Mouse (Mus musculus) CH12.LX (cell line): ENCODE data around the gene Cd3e.

Experiments
- CTCF ChIP-seq, 2 experiments: IDR thresholded peaks in 1 of 2; conservative IDR thresholded peaks in 1 of 2; 2 replicates each; pipeline ENCODE4 v1.5.1; 2011 to 2012; ENCODE audit warnings: low read depth in 2 of 2, low read length in 2 of 2, improper control_type of control experiment in 1 of 2, inconsistent platforms in 1 of 2, mild to moderate bottlenecking in 1 of 2, moderate library complexity in 1 of 2
- EP300 ChIP-seq: IDR thresholded peaks from 2 replicates; pipeline ENCODE4 v1.6.1; 2011; ENCODE audit warnings: low read length, improper control_type of control experiment
- ETS1 ChIP-seq: conservative IDR thresholded peaks from 2 replicates; pipeline ENCODE4 v1.6.1; 2012; ENCODE audit warnings: low read depth, mild to moderate bottlenecking, inconsistent platforms, low read length, improper control_type of control experiment, moderate library complexity
- KAT2A ChIP-seq: IDR thresholded peaks from 2 replicates; pipeline ENCODE4 v1.6.1; 2012; ENCODE audit warnings: low read length, improper control_type of control experiment, inconsistent platforms; ENCODE audit not compliant: insufficient replicate concordance
- MAFK ChIP-seq: IDR thresholded peaks from 2 replicates; pipeline ENCODE4 v1.6.1; 2011; ENCODE audit warnings: low read length, improper control_type of control experiment; ENCODE audit not compliant: insufficient replicate concordance
- POLR2A ChIP-seq: IDR thresholded peaks from 2 replicates; pipeline ENCODE4 v1.6.1; 2011; ENCODE audit warnings: low read depth, mild to moderate bottlenecking, improper control_type of control experiment, low read length
- RAD21 ChIP-seq: IDR thresholded peaks from 2 replicates; pipeline ENCODE4 v1.6.1; 2011; ENCODE audit warnings: low read depth, mild to moderate bottlenecking, low read length, improper control_type of control experiment, moderate library complexity
- RCOR1 ChIP-seq: conservative IDR thresholded peaks from 2 replicates; pipeline ENCODE4 v1.6.1; 2012; ENCODE audit warnings: low read depth, mild to moderate bottlenecking, inconsistent platforms, low read length, improper control_type of control experiment
- TBP ChIP-seq: conservative IDR thresholded peaks from 2 replicates; pipeline ENCODE4 v1.6.1; 2011; ENCODE audit warnings: low read depth, low read length, improper control_type of control experiment
- TCF12 ChIP-seq: IDR thresholded peaks from 2 replicates; pipeline ENCODE4 v1.6.1; 2014; ENCODE audit warnings: low read depth, mild to moderate bottlenecking, inconsistent platforms, low read length, improper control_type of control experiment
- USF1 ChIP-seq: IDR thresholded peaks from 2 replicates; pipeline ENCODE4 v1.6.1; 2014; ENCODE audit warnings: low read depth, mild to moderate bottlenecking, inconsistent platforms, low read length, improper control_type of control experiment

DNA sequence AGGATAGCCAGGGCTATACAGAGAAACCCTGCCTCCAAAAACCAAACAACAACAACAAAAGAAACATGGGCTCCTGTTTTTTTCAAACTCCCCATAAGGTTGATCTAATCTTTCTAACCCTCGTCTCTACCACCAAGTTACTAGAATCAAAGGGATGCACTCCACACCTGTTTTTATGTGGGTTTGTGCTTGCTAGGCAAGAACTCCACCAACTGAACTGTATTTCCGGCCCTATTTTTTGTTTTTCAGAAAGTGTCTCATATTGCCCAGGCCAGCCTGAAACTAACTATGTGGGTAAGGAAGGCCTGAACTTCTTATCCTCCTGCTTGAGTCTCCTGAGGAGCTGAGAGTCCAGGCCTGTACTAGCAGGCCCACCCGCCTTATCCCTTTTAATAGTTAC lies 55.0 kb downstream of the Cd3e start:
- no peak for TF ChIP-seq RCOR1
- TF ChIP-seq USF1, result no peak
- TF ChIP-seq CTCF (conservative IDR thresholded peaks at IDR 0.05 in 1 of 2, IDR thresholded peaks at IDR 0.05 in 1 of 2; ENCODE audit: low read depth in 2 of 2, low read length in 2 of 2), result no peak
- no peak for TF ChIP-seq EP300
- TF ChIP-seq KAT2A, result no peak
- TF ChIP-seq ETS1, result no peak
- no peak for TF ChIP-seq POLR2A
- TF ChIP-seq TBP, result no peak
- TF ChIP-seq MAFK, result no peak
- TF ChIP-seq TCF12, result no peak
- no peak for TF ChIP-seq RAD21
